Comparison of ENCODE assay signal across 8 mouse cellular contexts in genomic region chr9:66919981-66920380, GRCm38 (mm10). TPM values are rescaled to one million over a fixed set of nuclear protein-coding genes. Genes with fewer than 3 reads are reported as not detected.
DNase-seq lines count a peak whose midpoint lies in the region; ATAC-seq lines count a peak whose summit lies in the region.

No protein-coding gene starts in this region.

- H3K4me1 ChIP-seq in megakaryocyte, embryonic 14.5 days: peaks cover 44% of the 10 kb centered on the region
- peaks cover 37% of the 10 kb centered on the region for H3K4me1 ChIP-seq in liver, embryonic 16.5 days (ENCODE audit: control insufficient read depth, low read depth, low read length)

- under 1% methylated on average over 14 of the region's 14 CpGs for WGBS in liver, embryonic 16.5 days (ENCODE audit: insufficient replicate concordance)

- no peaks in the 10 kb centered on the region for H3K27me3 ChIP-seq in megakaryocyte, embryonic 14.5 days (replicated peaks)
- no peaks in the 10 kb centered on the region for H3K27me3 ChIP-seq in liver, embryonic 16.5 days (ENCODE audit: control insufficient read depth, insufficient read depth, low read depth, low read length)

- H3K4me3 ChIP-seq in megakaryocyte, embryonic 14.5 days (replicated peaks): peak overlapping the region; percentile 100
- H3K4me3 ChIP-seq in liver, embryonic 16.5 days (ENCODE audit: low read depth, low read length): peak overlapping the region; percentile 98

- ATAC-seq in megakaryocyte, adult 5-6 weeks (ENCODE audit: poor library complexity, severe bottlenecking): no peak
- ATAC-seq in liver, embryonic 16.5 days (ENCODE audit: low read depth): no peak
- ATAC-seq in granulocyte monocyte progenitor cell, adult 5-6 weeks (replicated peaks; ENCODE audit: poor library complexity, severe bottlenecking): no peak

- H3K9ac ChIP-seq in liver, embryonic 16.5 days (ENCODE audit: low read depth, low read length): peak overlapping the region; percentile 58

- peak overlapping the region; percentile 28; the same call in 1 of the 2 replicates for H3K27ac ChIP-seq in liver, embryonic 16.5 days (ENCODE audit: low read length)

- H3K36me3 ChIP-seq in megakaryocyte, embryonic 14.5 days (replicated peaks; ENCODE audit: low read length): peaks cover 12% of the 10 kb centered on the region
- no peaks in the 10 kb centered on the region for H3K36me3 ChIP-seq in liver, embryonic 16.5 days (ENCODE audit: control insufficient read depth, insufficient read depth)

- no peaks in the 10 kb centered on the region; the same call in 1 of the 2 replicates for H3K9me3 ChIP-seq in megakaryocyte, embryonic 14.5 days
- H3K9me3 ChIP-seq in liver, embryonic 16.5 days (replicated peaks; ENCODE audit: control insufficient read depth, low read length): no peaks in the 10 kb centered on the region

- peak overlapping the region; percentile 85 for H3K4me2 ChIP-seq in liver, embryonic 16.5 days (ENCODE audit: low read depth, low read length)

- intact Hi-C loops in heart, postnatal 14 days (cut with DNase I): loop anchor here (5.0 kb wide), 1 partner anchor 48 kb away; no protein-coding TSS in a partner anchor

- peak; percentile 20 for DNase-seq in adrenal gland, postnatal 10 days
- DNase-seq in adrenal gland, postnatal 36 days: no peak
- peak; percentile 12 to 18 for DNase-seq in heart, postnatal 14 days
- peak; percentile 14 for DNase-seq in testis, postnatal 14 days (ENCODE audit: low spot score)

RNA-seq across cellular contexts. Expression of gene Rab8b, which starts 0.5 kb away (rescaled TPM):
- total RNA-seq in adrenal gland, postnatal 10 days (2021): 10 to 100 TPM; 21.7 TPM
- 10 to 100 TPM; 18.9 to 21.9 TPM for total RNA-seq in adrenal gland, postnatal 36 days (2021)
- polyA plus RNA-seq in megakaryocyte, embryonic 14.5 days (2012; ENCODE audit: insufficient read depth, low replicate concordance): 3.2 TPM in 1 of 2 replicates, not detected in the other
- total RNA-seq in megakaryocyte, adult 5-6 weeks (2015): 78.2 and 82.1 TPM in 2 replicates
- 141 and 154 TPM in 2 replicates for total RNA-seq in megakaryocyte, adult 5-6 weeks (2017)
- 10 to 100 TPM; 12.7 to 13.5 TPM for total RNA-seq in heart, postnatal 14 days (2021)
- polyA plus RNA-seq in liver, embryonic 16.5 days (2015; fragmentation: Nextera tagmentation; extraction: Ambion mirVana): 30.4 and 30.6 TPM in 2 replicates
- 37.5 and 39.6 TPM in 2 replicates for total RNA-seq in granulocyte monocyte progenitor cell, adult 5-6 weeks (2014; fragmentation: Nextera tagmentation)
- 75.2 and 76.0 TPM in 2 replicates for total RNA-seq in granulocyte monocyte progenitor cell, adult 5-6 weeks (2017)

RNA-seq across cellular contexts. Expression of gene Rps27l, which starts 25.9 kb away (rescaled TPM):
- 100 to 1,000 TPM; 312 to 350 TPM for total RNA-seq in adrenal gland, postnatal 10 days (2021)
- 100 to 1,000 TPM; 270 to 313 TPM for total RNA-seq in adrenal gland, postnatal 36 days (2021)
- polyA plus RNA-seq in megakaryocyte, embryonic 14.5 days (2012; ENCODE audit: insufficient read depth, low replicate concordance): 23.8 and 219 TPM in 2 replicates
- total RNA-seq in megakaryocyte, adult 5-6 weeks (2015): 368 and 391 TPM in 2 replicates
- 149 and 154 TPM in 2 replicates for total RNA-seq in megakaryocyte, adult 5-6 weeks (2017)
- 100 to 1,000 TPM; 179 to 198 TPM for total RNA-seq in heart, postnatal 14 days (2021)
- polyA plus RNA-seq in liver, embryonic 16.5 days (2015; fragmentation: Nextera tagmentation; extraction: Ambion mirVana): 406 and 455 TPM in 2 replicates
- 960 and 1,103 TPM in 2 replicates for total RNA-seq in granulocyte monocyte progenitor cell, adult 5-6 weeks (2014; fragmentation: Nextera tagmentation)
- 140 and 187 TPM in 2 replicates for total RNA-seq in granulocyte monocyte progenitor cell, adult 5-6 weeks (2017)

RNA-seq across cellular contexts. Expression of gene Lactb, which starts 55.3 kb away (rescaled TPM):
- total RNA-seq in adrenal gland, postnatal 10 days (2021): 10 to 100 TPM; 18.7 to 20.3 TPM
- 10 to 100 TPM; 16.9 to 20.5 TPM for total RNA-seq in adrenal gland, postnatal 36 days (2021)
- 8.5 TPM in 2 replicates for polyA plus RNA-seq in megakaryocyte, embryonic 14.5 days (2012; ENCODE audit: insufficient read depth, low replicate concordance)
- 52.5 and 58.1 TPM in 2 replicates for total RNA-seq in megakaryocyte, adult 5-6 weeks (2015)
- 40.7 and 44.6 TPM in 2 replicates for total RNA-seq in megakaryocyte, adult 5-6 weeks (2017)
- total RNA-seq in heart, postnatal 14 days (2021): 10 to 100 TPM; 22.6 to 23.8 TPM
- 3.6 and 4.4 TPM in 2 replicates for polyA plus RNA-seq in liver, embryonic 16.5 days (2015; fragmentation: Nextera tagmentation; extraction: Ambion mirVana)
- total RNA-seq in granulocyte monocyte progenitor cell, adult 5-6 weeks (2014; fragmentation: Nextera tagmentation): 22.4 and 29.4 TPM in 2 replicates
- 31.9 and 38.7 TPM in 2 replicates for total RNA-seq in granulocyte monocyte progenitor cell, adult 5-6 weeks (2017)

Comparison
In these comparisons a context has a peak if more than half of its experiments do, and no peak if none do; other contexts are left out.
1. DNase-seq: peak in adrenal gland, postnatal 10 days (single experiment), heart, postnatal 14 days (2 of 2) and testis, postnatal 14 days (single experiment); none in adrenal gland, postnatal 36 days (0 of 2).